ENCODE assay signal across 8 mouse cellular contexts in genomic region chr11:96982355-96982754, GRCm38 (mm10). TPM values are rescaled to one million over a fixed set of nuclear protein-coding genes. Genes with fewer than 3 reads are reported as not detected.
DNase-seq lines count a peak whose midpoint lies in the region; ATAC-seq and TF ChIP-seq lines count a peak whose summit lies in the region.

No protein-coding gene starts in this region.

- H3K27ac ChIP-seq in left cerebral cortex, adult 2 months, result no peak overlapping the region

- peak; percentile 96 for TF ChIP-seq CTCF in left cerebral cortex, adult 2 months (IDR thresholded peaks at IDR 0.05)

- ATAC-seq in inflammation-experienced regulatory T-cells, adult 6 months, result peak; percentile 13
- ATAC-seq in erythroid progenitor cell, adult 5-6 weeks (replicated peaks; ENCODE audit: low FRiP score, poor library complexity, severe bottlenecking), result no peak

- DNase-seq in NIH3T3 (ENCODE audit: low read depth), result peak; percentile 91
- peak; percentile 88 for DNase-seq in cerebellum, adult 11-12 months
- peak; percentile 52 to 71 for DNase-seq in frontal cortex, postnatal 14 days (ENCODE audit: low spot score in 2 of 2)
- peak; percentile 80 to 84 for DNase-seq in left cerebral cortex, adult 2 months (ENCODE audit: extremely low spot score in 1 of 2, low spot score in 2 of 2)
- DNase-seq in mesoderm, embryonic 11.5 days (ENCODE audit: low read depth, low spot score), result peak; percentile 85
- peak; percentile 62 to 66 for DNase-seq in right cerebral cortex, postnatal 36 days (ENCODE audit: low spot score in 2 of 2)

- no peak overlapping the region for H3K4me3 ChIP-seq in left cerebral cortex, adult 2 months

- intact Hi-C loops in left cerebral cortex, adult 2 months (cut with DNase I), result loop anchor here (1.0 to 5.0 kb wide), 3 partner anchors 40 to 165 kb away; no protein-coding TSS in a partner anchor

RNA-seq across cellular contexts. Expression of gene Sp2, which starts 0.4 kb away (rescaled TPM):
- 10 to 100 TPM; 20.4 to 24.7 (median 20.9) TPM for polyA plus RNA-seq in inflammation-experienced regulatory T-cells, adult 6 months (2017; shearing (Covaris generic))
- 10 to 100 TPM; 12.6 to 15.2 TPM for total RNA-seq in left cerebral cortex, adult 2 months (2021)
- total RNA-seq in erythroid progenitor cell, adult 5-6 weeks (2015; ENCODE audit: low replicate concordance), result 52.4 and 62.0 TPM in 2 replicates
- total RNA-seq in erythroid progenitor cell, adult 5-6 weeks (2017; ENCODE audit: low replicate concordance), result 13.1 and 27.8 TPM in 2 replicates

RNA-seq across cellular contexts. Expression of gene Sp6, which starts 30.8 kb away (rescaled TPM):
- polyA plus RNA-seq in inflammation-experienced regulatory T-cells, adult 6 months (2017; shearing (Covaris generic)), result 1 to 10 TPM in 1 of 3 experiments, under 1 TPM in 1, not detected in 1; 0.19 to 2.7 TPM
- 1 to 10 TPM in 1 of 2 experiments, under 1 TPM in 1; 0.91 to 1.8 TPM for total RNA-seq in left cerebral cortex, adult 2 months (2021)
- not detected in 2 replicates for total RNA-seq in erythroid progenitor cell, adult 5-6 weeks (2015; ENCODE audit: low replicate concordance)
- total RNA-seq in erythroid progenitor cell, adult 5-6 weeks (2017; ENCODE audit: low replicate concordance), result not detected in 2 replicates

RNA-seq across cellular contexts. Expression of gene Pnpo, which starts 38.6 kb away (rescaled TPM):
- polyA plus RNA-seq in inflammation-experienced regulatory T-cells, adult 6 months (2017; shearing (Covaris generic)), result 10 to 100 TPM; 19.0 to 35.1 (median 30.7) TPM
- 10 to 100 TPM; 40.0 to 40.2 TPM for total RNA-seq in left cerebral cortex, adult 2 months (2021)
- total RNA-seq in erythroid progenitor cell, adult 5-6 weeks (2015; ENCODE audit: low replicate concordance), result 57.0 and 70.6 TPM in 2 replicates
- total RNA-seq in erythroid progenitor cell, adult 5-6 weeks (2017; ENCODE audit: low replicate concordance), result 74.7 and 92.1 TPM in 2 replicates

RNA-seq across cellular contexts. Expression of gene Scrn2, which starts 47.4 kb away (rescaled TPM):
- polyA plus RNA-seq in inflammation-experienced regulatory T-cells, adult 6 months (2017; shearing (Covaris generic)), result 1 to 10 TPM; 6.2 to 8.8 (median 6.5) TPM
- total RNA-seq in left cerebral cortex, adult 2 months (2021), result 1 to 10 TPM; 2.8 to 3.4 TPM
- not detected in 2 replicates for total RNA-seq in erythroid progenitor cell, adult 5-6 weeks (2015; ENCODE audit: low replicate concordance)
- total RNA-seq in erythroid progenitor cell, adult 5-6 weeks (2017; ENCODE audit: low replicate concordance), result not detected in 2 replicates

RNA-seq across cellular contexts. Expression of gene Prr15l, which starts 54.5 kb away (rescaled TPM):
- under 1 TPM; 0.21 to 0.62 (median 0.40) TPM for polyA plus RNA-seq in inflammation-experienced regulatory T-cells, adult 6 months (2017; shearing (Covaris generic))
- total RNA-seq in left cerebral cortex, adult 2 months (2021), result not detected
- not detected in 2 replicates for total RNA-seq in erythroid progenitor cell, adult 5-6 weeks (2015; ENCODE audit: low replicate concordance)
- 0.26 TPM in 1 of 2 replicates, not detected in the other for total RNA-seq in erythroid progenitor cell, adult 5-6 weeks (2017; ENCODE audit: low replicate concordance)
